Mouse (Mus musculus) thymus, adult 18-20 months (tissue): ENCODE measurements around the gene Timm8a2.

Experiments
- DNase-seq, 2 experiments: peaks; one replicate each; pipeline ENCODE4 v3.0.0; 2022; ENCODE audit warnings: mixed read lengths in 2 of 2

Gene Timm8a2

DNA sequence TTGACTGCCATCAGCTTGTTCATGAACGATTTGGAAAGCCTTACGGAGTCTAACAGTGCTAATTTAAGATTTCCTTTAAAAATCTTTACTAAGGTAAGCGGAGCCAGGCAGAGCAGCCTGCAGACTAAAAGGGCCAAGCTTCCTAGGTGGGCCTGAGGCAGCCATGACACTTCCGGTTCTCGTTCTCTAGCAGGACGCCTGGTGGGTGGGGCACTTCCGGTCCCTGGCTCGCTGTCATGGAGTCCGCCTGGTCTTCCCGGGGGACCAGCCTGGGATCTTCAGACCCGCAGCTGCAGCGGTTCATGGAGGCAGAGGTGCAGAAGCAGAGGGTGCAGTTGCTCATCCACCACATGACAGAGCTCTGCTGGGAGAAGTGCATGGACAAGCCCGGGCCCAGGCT is at the start of gene Timm8a2:
Gene Timm8a2, plus strand, starts transcription at position 224 of the 400 bp plus-strand sequence.
- DNase-seq, result no peak

DNA sequence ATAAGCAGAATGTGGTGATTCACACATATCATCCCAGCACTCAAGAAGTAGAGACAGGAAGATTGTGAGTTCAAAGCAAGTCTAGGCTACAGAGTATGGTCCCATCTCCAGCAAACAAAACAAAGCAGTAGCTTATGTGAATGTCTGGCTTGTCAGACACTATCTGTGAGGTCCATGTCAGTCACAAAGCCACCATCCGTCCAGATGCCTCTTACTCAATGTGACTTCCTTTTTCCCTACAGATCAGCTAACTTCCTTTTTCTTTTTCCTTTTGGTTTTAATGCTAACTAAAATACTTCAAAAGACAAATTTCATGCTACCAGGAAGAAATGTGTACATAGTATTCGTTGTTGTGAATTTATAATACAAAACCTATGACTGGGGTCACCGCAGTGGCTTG is 49.0 kb upstream of the Timm8a2 start:
- no peak for DNase-seq

DNA sequence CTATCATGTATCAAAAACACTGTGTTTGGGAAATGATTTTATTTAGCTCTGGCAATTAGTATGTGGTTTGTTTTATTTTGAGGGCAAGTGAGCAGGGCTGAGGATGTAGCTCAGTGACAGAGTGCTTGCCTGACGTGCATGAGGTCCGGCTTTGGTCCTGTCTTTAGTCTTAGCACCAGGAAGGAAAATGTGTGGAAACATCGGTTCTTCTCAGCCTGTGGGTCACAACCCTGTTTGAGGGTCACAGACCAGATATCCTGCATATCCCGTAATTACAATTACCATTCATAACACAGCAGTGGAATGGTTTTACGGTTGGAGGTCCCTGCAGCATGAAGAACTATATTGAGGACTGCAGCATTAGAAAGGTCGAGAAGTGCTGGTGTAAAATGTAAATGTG is 48.4 kb upstream of the Timm8a2 start:
- DNase-seq, result no peak

DNA sequence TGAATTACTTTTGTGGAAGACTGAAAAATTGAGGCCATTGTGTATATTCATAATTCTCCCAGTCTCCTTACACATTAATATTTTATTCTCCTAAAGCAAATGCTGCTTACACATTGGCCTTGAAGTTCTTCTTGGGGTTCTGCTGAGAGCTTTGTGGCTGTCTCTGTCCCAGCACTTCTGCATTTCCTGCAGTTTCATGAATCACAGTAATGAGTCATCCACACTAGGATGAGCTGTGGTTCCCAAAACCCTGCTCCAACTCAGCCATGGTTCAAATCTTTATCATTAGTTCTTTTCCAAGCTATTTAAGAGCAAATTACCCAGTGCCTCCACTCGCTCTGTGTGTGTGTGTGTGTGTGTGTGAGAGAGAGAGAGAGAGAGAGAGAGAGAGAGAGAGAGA is 47.2 kb upstream of the Timm8a2 start:
- no peak for DNase-seq

DNA sequence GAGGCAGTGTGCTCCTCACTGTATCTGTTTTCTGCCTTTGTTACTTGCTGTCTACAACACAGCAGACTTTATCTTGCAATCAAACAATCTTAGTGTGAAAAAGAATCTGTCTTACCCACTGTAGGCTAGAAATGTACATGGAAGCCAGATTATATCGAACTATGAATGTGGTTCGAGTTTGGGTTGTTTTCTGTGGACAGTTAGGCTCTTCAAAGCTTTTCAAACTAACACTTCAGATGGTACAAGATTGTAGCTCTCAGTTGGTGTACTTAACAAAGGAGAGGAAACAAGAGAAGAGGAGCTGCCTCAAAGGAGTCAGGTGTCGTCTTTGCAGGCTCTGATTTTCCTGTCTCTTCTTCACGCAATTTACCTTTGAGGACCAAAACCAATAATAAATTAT is 46.8 kb upstream of the Timm8a2 start:
- no peak for DNase-seq

DNA sequence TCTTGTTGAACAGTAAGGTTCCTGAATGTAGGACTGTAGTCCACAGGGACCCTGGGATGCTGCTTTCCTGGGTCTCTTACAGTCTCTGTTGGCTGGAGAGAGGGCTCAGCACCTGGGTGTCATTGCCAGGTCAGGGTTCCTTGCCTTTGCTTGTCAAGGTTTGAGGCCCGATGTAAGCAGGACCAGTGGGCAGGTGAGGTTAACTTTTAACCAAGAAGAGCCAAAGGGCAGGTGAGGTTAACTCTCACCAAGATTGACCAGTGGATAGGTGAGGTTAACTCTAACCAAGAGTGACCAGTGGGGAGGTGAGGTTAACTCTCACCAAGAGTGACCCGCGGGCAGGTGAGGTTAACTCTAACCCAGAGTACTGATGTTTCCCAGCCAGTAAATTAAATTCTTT is 45.1 kb upstream of the Timm8a2 start:
- DNase-seq, result no peak

DNA sequence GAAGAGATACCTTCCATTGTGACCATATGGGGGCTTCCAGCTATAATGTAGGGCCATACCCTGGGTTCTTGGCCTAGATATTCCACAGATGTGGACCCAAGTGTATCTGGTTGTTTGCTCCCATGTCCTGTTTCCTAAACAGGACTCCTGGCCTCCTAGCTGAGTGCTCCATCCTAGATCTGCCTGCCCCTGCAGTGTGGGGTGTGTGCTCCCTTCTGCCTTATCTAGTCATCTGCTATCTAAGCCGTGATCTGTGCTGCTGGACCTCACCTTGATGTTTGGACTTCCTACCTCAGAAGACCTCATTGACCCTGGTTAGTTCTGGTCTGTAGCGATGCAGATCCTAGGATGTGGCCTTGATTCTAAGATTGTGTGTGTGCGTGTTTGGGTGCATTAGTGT is 44.6 kb upstream of the Timm8a2 start:
- DNase-seq, result no peak

DNA sequence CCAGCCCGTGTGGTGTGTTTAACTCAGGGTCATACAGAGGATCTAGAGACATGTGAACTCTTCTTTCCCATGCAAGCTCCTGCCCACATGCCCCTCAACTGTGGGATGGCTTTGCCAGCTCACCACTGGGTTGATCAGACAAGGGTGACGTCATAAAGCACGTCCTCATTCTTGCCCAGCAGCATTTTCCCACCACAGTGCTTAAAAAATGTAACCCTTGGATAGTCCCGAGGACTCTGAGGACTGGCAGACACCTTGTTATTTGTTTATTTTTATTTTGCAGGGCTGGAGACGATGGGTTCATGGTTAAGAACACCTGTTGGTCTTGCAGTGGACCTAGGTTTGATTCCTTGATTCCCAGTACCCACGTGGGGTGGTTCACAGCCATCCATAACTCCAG is 43.6 kb upstream of the Timm8a2 start:
- DNase-seq, result no peak

DNA sequence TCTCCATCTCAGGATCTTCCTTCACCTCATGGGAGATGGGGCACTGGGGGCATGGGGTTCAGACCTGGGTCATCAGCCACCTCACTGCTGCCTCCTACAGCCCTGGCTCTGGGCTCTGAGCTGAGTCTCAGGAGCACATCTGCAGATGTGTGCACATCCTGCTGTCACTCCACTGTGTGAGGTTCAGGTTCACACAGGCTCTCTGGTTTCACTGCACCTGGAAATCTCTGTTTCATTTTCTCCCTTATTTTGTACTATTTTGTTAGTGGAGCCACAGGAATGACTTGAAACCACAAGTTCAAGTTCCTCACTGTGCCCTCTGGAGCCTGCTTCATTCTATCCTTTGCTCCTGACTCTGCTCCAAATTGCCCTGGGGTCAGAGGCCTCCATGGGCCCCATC is 42.6 kb upstream of the Timm8a2 start:
- no peak for DNase-seq

DNA sequence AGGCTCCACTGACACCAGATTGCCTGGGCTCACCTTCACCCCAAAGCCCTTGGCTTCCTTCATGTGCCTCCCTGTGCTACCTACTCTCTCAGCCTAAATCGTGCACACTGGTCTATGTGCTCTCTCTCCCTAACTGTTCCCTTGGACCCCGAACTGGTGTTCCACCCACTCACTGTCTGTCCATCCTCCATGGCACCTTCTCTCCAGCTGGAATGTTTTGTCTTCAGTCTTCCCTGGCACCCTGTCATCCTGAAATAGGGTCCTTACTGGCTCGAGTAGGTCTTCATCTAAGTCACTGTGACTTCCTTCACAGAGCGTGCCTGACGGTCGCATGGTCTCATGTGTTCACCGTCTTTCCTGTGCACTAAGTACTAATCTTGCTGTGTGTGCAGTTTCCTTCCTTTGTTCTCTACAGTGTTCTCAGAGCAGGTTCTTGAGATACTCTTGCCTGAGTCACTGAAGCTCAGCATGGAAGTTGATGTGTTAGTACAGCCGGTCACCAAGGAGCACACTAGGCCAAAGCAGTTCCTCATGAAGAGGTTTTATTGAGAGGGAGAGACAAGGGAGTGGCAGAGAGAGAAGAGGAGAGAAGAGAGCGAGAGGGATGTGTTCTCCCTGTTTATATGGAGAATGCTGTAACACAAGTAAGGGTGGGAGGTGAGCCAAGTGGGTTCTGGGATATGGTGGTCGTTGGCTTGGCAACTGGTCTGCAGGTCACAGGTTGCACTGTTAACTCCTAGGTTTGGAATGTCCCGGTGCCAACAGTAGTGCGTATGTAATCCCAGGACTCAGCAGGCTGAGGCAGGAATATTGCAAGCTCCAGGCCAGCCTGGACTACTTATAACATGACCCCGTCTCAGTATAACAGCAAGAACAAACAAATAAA is 41.8 kb upstream of the Timm8a2 start:
- no peak for DNase-seq

DNA sequence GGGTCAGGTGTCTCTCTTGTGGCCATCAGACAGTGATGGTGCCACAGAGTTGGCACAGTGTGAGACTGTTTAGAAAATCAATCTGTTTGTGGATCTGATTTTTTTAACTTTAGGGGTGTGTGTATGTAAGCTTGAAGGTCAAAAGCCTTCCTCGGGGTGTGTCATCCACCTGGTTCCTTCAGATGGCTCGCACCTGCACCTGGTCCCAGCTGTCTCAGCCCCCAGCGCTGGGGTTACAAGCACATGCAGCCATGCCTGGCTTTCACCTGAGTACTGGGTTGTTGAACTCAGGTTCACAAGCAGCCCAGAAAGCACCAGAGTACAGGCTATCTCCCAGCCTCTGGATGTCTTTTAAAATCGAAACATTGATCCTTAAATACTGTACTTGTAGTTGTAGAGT is 40.9 kb upstream of the Timm8a2 start:
- DNase-seq, result no peak

DNA sequence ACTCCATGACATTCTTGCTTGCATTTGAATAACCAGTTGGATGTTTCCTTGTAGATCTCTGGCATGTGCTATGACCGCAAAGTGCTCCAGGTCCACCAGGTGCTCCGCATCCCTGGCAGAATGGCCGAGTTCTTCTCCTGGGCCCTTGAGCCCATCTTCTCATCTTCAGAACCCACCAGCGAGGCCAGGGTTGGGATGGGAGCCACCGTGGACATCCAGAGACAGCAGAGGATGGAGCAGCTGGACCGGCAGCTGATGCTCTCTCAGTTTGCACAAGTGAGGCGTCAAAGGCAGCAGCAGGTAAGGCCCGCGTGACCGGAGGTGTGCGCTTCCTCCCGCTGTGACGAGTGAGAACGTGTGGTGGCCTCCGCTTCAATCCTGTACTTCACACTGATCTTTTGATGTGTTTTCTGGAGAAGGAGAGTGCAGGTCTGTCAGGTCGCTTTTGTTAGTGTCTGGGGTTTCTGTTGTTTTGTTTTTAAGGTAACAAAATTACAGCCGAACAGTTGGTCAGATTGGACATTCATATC is 40.2 kb upstream of the Timm8a2 start:
- DNase-seq, result no peak

DNA sequence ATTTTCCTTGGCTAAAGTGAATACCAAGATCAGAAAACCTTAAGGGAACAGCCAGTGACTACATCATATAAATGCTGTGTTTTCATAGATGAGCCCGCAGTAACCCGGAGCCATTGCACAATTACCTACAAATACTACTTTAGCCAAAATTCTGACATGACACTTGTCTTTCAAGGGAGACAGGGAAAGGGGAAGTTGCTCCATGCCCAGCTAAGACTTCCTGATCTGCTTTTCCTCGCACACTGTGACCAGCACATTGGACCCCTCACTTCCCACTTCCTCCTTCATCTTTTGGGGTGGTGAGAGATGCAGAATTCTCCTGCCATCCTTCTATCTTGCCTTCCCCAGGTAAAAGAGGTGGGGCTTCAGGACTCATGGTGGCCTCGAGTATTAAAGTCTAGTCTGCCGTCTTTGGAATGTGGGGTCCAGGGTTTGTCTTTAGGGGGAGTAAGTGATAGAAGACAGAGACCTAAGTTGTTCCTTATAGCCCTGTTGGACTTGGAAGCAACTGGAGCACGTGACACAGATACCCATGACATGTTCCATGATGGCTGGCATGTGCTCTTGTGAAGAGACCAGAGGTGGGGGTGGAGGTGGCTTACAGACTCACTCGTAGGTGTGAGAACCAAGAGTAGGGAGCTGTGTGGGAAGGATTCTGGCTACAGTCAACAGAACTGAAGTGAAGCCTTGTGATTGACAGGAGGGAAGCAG is 39.5 kb upstream of the Timm8a2 start:
- DNase-seq, result no peak

DNA sequence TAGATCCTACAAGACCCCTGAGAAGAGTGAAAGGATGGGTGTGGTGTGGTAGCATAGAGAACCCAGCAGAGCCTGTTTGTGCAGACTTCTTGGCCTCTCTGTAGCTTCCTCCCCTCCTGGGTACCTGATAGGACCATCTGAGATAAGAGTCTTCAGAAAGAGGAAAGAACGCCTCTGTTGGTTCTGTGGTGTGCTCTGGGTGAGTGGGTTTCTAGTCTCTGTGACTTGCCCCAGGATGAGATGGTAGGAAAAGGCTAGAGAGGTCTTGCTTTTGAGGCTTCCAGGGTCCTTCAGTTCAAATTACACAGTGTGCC is 39.0 kb upstream of the Timm8a2 start:
- no peak for DNase-seq

DNA sequence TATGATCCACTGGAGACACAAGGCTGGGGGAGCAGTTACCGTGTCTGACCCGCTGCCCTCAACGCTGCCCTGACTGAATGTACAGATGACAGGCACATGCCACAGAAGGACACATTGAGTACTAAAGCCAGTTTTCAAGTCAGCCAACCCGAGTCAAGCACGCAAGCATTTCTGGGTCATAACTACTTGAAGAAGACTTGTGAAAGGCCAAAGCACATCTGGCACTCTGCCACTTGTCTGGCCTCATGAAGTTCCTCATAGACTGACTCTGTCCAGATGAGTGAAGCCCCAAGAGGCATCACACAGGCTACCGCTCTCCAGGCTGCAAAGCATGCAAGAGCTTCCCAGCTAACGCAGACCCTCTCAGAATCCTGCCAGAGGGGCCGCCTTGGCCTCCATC is 37.7 kb upstream of the Timm8a2 start:
- DNase-seq, result no peak

DNA sequence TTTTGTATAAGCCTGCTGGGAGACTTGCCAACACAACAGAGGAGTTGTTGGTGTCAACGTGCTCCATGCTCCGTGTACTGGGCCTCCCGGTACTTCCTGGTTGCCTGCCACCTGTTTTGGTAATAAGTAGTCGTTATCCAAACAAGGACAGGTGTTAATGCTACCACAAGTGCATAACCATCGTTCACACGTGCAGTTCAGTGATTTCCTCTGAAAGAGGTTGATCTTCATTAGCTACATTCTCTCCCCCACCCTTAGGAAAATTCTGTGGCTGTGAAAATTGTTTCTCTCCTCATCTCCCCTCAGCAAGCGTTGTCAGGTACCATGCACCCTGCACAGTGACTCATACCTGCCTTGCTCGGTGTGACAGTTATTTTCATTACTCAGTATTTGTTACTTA is 35.0 kb upstream of the Timm8a2 start:
- no peak for DNase-seq

DNA sequence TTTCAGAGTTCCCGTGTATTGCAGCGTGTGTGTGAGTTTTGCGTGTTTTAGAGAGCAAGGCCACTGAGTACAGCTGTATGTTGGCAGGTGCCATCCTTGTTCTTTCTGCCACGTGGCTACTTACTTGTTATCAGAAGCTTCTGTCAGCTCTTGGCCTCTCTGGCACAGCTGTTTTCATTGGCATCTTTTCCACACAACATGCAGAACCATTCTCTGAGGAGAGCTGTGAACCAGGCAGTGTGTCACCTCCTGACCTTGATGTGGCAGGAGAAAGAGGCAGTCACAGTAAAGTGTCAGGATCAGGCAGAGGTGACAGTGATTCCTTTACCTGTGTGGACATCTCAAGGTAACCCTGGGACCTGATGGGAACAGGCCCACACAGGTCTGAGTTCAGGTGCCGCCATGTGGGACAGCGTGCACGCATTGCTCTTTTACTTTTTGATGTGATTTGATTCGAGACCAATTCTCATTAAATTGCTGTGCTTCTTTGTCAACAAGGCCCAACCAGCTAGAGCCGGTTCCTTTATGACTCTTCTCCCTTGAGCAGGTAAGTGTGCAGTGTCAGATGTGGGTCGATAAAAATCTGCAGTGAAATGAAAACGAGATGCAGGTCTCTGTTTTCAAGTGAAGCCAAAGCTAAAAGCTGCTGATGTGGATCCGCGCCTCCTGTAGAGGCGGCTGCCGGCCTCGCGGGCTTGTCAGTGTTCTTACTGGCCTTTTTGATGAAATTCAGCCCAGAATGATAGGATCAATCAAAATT is 33.9 kb upstream of the Timm8a2 start:
- DNase-seq, result no peak

DNA sequence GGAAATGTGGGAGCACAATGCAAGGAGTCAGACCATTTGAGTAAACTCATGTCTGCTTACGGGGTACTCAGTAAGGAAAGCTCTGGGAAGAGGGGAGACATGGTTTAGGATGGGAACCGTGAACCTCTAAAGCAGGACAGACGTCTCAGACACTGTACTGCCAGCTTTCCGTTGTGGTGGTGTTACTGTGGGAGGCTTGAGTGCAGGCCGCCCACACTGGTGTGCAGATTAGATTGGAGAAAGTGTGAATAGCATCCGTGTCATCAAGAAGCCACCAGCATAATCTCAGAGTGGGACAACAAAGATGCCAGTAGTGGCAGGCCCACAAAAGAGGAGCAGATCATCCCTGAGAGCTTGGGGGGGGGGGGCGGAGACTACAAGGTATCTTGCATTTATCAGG is 32.2 kb upstream of the Timm8a2 start:
- no peak for DNase-seq

DNA sequence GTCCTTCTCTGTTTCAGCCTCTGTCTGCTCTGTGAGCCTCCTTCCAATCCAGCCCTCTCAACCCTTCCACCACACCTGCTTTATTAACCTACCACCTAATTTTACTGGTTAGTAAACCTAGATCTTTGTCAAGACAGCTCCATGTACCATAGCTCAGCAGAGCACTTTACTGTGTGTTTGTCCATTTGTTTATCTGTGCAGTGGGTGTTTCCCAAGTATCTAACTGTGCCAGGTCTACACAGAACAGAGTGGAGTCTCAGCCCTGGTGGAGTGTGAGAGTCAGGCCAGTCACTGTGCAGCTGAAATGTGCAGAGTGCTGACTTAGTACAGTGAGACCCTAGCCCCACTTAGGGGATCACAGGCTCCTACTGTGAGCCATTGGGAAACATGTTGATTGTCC is 30.7 kb upstream of the Timm8a2 start:
- no peak for DNase-seq

DNA sequence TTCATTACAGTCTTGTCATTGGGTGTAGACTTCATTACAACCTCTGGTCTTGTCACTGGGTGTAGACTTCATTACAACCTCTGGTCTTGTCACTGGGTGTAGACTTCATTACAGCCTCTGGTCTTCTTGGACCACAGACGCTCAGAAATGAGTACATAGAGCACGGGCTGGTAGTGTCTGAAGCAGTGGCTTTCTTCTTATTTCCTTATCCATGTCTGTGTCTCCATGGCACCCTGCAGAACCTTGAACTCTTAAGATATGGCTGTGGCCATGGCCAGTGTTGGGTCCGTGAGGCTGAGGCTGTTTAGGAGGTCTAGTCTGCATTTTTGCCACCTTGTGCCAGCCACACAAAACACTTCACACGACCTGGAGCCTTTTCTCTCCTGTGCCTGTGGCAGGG is 26.2 kb upstream of the Timm8a2 start:
- no peak for DNase-seq

DNA sequence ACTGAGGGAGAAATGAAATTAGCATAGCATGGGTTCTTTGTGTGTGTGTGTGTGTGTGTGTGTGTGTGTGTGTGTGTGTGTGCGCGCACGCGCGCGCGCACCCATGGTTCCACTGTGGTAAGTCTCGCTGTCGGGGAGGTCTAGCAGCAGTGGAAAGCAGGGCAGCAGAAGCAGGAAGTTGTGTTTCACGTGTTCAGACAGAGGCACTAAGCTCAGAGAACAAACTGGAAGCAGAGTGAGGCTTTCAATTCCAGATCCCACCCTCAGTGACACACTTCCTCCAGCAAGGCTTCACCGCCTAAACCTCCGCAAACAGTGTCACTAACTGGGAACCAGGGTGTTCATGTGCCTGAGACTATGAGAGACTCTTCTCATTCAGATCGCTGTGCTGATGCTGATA is 25.0 kb upstream of the Timm8a2 start:
- DNase-seq, result peak; percentile 66 to 83

DNA sequence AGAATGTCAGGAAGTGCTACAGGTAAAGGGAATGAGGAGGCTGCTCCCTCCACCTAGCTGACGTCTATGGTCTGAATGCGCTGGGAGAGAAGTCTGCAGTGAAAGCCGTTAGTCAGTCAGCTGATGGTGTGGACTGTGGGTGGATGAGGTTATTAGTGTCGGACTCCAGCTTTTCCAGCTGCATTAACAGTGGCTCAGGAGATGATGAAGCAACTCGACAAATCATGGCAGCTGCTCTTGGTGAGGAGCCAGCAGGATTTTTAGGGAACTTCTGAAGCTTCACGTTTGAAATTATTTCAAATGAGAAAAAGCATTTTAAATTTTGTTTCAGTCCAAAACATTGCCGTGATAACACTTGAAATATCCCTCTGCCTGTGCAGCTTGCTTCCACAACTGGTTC is 24.2 kb upstream of the Timm8a2 start:
- DNase-seq, result no peak

DNA sequence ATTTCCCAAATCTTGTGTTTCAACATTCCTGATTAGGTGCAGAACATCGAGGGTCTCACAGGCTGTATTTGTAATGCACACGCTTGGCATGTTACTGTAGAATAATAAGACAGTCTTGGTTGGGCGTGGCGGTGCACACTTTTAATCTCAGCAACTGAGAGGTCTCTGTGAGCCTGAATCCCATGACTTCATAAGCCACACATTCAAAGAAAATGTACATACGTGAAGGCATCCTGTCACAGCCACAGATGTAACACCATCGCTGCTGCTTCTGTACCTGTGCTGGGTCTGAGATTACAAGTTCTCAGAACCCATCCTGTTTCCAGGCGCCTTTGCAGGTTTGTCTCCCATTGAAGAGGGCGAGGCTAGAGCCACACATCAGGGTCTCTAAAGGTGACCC is 22.7 kb upstream of the Timm8a2 start:
- DNase-seq, result no peak

DNA sequence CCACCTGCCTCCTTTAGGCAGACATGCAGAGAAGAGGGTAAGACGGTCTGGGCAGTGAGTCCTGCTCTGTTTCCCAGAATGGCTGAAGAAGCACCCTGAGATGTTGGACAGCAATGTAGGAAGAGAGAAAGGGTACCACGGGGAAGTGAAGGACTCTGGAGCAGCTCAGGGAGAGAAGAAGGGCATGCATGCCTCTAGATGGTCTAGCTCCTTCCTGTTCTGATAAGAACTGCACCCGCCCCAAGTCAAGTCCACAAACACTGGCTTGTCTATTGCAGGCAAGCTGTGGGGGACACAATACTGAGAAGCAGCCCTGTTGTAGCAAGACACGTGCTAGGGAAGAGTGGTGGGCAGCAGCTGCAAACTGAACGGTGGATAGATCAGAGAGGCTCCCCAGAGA is 22.3 kb upstream of the Timm8a2 start:
- DNase-seq, result no peak
